Mouse (Mus musculus) embryonic facial prominence, embryonic 10.5 days (tissue): ENCODE measurements around the gene Pgm1. TPM values are rescaled to one million over a fixed set of nuclear protein-coding genes. Genes with fewer than 3 reads are reported as not detected.

ENCODE experiments used
- DNase-seq: peaks from one replicate; pipeline ENCODE4 v3.0.0-alpha.2; 2017; ENCODE audit warnings: low spot score
- H3K27ac ChIP-seq: fragments of 300-500 bp; sonication (generic); replicated peaks from 2 replicates; pipeline ENCODE4 v1.5.1; 2016; ENCODE audit warnings: mild to moderate bottlenecking
- H3K27me3 ChIP-seq: fragments of 300-500 bp; sonication (generic); replicated peaks from 2 replicates; pipeline ENCODE4 v1.6.1; 2016; ENCODE audit warnings: low read depth, mild to moderate bottlenecking; ENCODE audit not compliant: poor library complexity, severe bottlenecking
- H3K36me3 ChIP-seq: fragments of 300-500 bp; sonication (generic); replicated peaks from 2 replicates; pipeline ENCODE4 v1.6.1; 2016; ENCODE audit warnings: mild to moderate bottlenecking, moderate library complexity
- H3K4me1 ChIP-seq: fragments of 300-500 bp; sonication (generic); 2 replicates; pipeline ENCODE4 v1.6.1; 2016
- H3K4me3 ChIP-seq: fragments of 300-500 bp; sonication (generic); 2 replicates; pipeline ENCODE4 v1.5.1; 2016; ENCODE audit warnings: mild to moderate bottlenecking, moderate library complexity
- H3K9me3 ChIP-seq: fragments of 300-500 bp; sonication (generic); 2 replicates; pipeline ENCODE4 v1.6.1; 2016; ENCODE audit warnings: mild to moderate bottlenecking
- WGBS: fragments of 180-500 bp; shearing (Covaris S2); methylation state at CpG from one replicate; pipeline ENCODE4 v1.1.7; 2016; 5-methylcytosine and 5-hydroxymethylcytosine counted together
- polyA plus RNA-seq: library from polyadenylated mRNA; unstranded; fragments of >200 nt; fragmentation: Nextera tagmentation; extraction: Ambion mirVana; gene quantifications from 2 replicates; pipeline ENCODE4 v1.2.1, GENCODE M21; 2016

Pgm1 gene
- polyA plus RNA-seq, 1 experiment from 2014 or later, result 62.9 TPM

GRCm38 (mm10) chr4:100032608-100033007, 103.4 kb downstream of the Pgm1 start:
- Histone ChIP-seq H3K36me3 (no peaks in the 10 kb centered on the region), H3K4me1 (peaks cover 30% of the 10 kb centered on the region), H3K4me3 (no peak overlapping the region), H3K9me3 (no peaks in the 10 kb centered on the region), H3K27me3 (no peaks in the 10 kb centered on the region), H3K27ac (no peak overlapping the region)
- WGBS, result 93% methylated on average over 7 of the region's 7 CpGs
- no peak for DNase-seq

GRCm38 (mm10) chr4:100033944-100034343, 104.7 kb downstream of the Pgm1 start:
- H3K9me3 ChIP-seq, result no peaks in the 10 kb centered on the region
- WGBS, result 80% methylated on average over 4 of the region's 4 CpGs

GRCm38 (mm10) chr4:100034971-100035370, 105.8 kb downstream of the Pgm1 start:
- no peaks in the 10 kb centered on the region for H3K36me3 ChIP-seq
- WGBS, result 82% methylated on average over 6 of the region's 6 CpGs
- H3K4me1 ChIP-seq, result peaks cover 34% of the 10 kb centered on the region
- H3K9me3 ChIP-seq, result no peaks in the 10 kb centered on the region
- H3K4me3 ChIP-seq, result no peak overlapping the region
- no peak overlapping the region for H3K27ac ChIP-seq
- no peak for DNase-seq
- no peaks in the 10 kb centered on the region for H3K27me3 ChIP-seq

More at GRCm38 (mm10) chr4:100033944-100034343, 104.7 kb downstream of the Pgm1 start:
- DNase-seq, result no peak
- no peaks in the 10 kb centered on the region for H3K27me3 ChIP-seq
- H3K4me1 ChIP-seq, result peaks cover 34% of the 10 kb centered on the region
- H3K36me3 ChIP-seq, result no peaks in the 10 kb centered on the region
- H3K4me3 ChIP-seq, result no peak overlapping the region
- no peak overlapping the region for H3K27ac ChIP-seq

GRCm38 (mm10) chr4:100035919-100036554, 106.8 kb downstream of the Pgm1 start:
- H3K36me3 ChIP-seq, result no peaks in the 10 kb centered on the region
- H3K27me3 ChIP-seq, result no peaks in the 10 kb centered on the region
- H3K4me3 ChIP-seq, result no peak overlapping the region
- 47% methylated on average over 16 of the region's 16 CpGs for WGBS
- DNase-seq, result peak; percentile 24
- peaks cover 34% of the 10 kb centered on the region for H3K4me1 ChIP-seq
- H3K27ac ChIP-seq, result no peak overlapping the region
- H3K9me3 ChIP-seq, result no peaks in the 10 kb centered on the region

Other genes with a start within 250 kb of the Pgm1 start
- 17.5 and 20.3 TPM in 2 replicates for gene Alg6, start 213.8 kb upstream of the Pgm1 start, polyA plus RNA-seq
- gene Efcab7, start 100.2 kb upstream of the Pgm1 start, polyA plus RNA-seq, result 22.9 and 23.7 TPM in 2 replicates
- 52.7 and 55.7 TPM in 2 replicates for gene Itgb3bp, start 399 bp downstream of the Pgm1 start, polyA plus RNA-seq
- gene Ror1, start 166.4 kb downstream of the Pgm1 start, polyA plus RNA-seq, result 11.4 and 12.0 TPM in 2 replicates